Mouse (Mus musculus): Measurements from ENCODE around the gene 6330409D20Rik. TPM values are rescaled to one million over a fixed set of nuclear protein-coding genes. Genes with fewer than 3 reads are reported as not detected.

Gene 6330409D20Rik
- total RNA-seq, 1 experiment = not detected

GRCm38 (mm10) chr2:32750199-32750598, 9.4 kb upstream of the 6330409D20Rik start:
- H3K4me1 ChIP-seq (ENCODE audit: control insufficient read depth in 2 of 2, insufficient read depth in 2 of 2, low read length in 2 of 2, poor library complexity in 1 of 2) = peaks cover 2 to 3% of the 10 kb centered on the region in 2 experiments; a peak in 2 of 4 replicates
- H3K9ac ChIP-seq (ENCODE audit: insufficient read depth, low read depth, low read length, poor library complexity, severe bottlenecking) = no peak overlapping the region
- H3K27ac ChIP-seq (ENCODE audit: insufficient read depth, low read depth, low read length, poor library complexity, severe bottlenecking) = no peak overlapping the region
- TF ChIP-seq MAFK (IDR thresholded peaks at IDR 0.05; ENCODE audit: insufficient read depth, low read depth, low read length) = no peak
- TF ChIP-seq ZNF384 (IDR thresholded peaks at IDR 0.05; ENCODE audit: low read depth, low read length) = no peak
- TF ChIP-seq HCFC1 (IDR thresholded peaks at IDR 0.05; ENCODE audit: borderline replicate concordance, insufficient read depth, low read length) = no peak
- TF ChIP-seq CHD2 (IDR thresholded peaks at IDR 0.05; ENCODE audit: low read depth, low read length) = no peak
- no peak for DNase-seq (ENCODE audit: low read depth, low spot score)
- H3K9me3 ChIP-seq (ENCODE audit: control insufficient read depth, insufficient read depth, low read depth, low read length) = no peaks in the 10 kb centered on the region
- in situ Hi-C loops (cut with MboI; ENCODE audit: low sequenced_read_pairs in 2 of 2, unreplicated experiment in 2 of 2) = no loop called here
- H3K4me3 ChIP-seq (ENCODE audit: insufficient read depth in 1 of 2, low read depth in 1 of 2, low read length in 2 of 2, poor library complexity in 1 of 2, severe bottlenecking in 1 of 2) = no peak overlapping the region
- H3K36me3 ChIP-seq (ENCODE audit: control insufficient read depth, insufficient read depth, low read length, poor library complexity, severe bottlenecking) = no peaks in the 10 kb centered on the region; the same call in 1 of the 2 replicates

DNA sequence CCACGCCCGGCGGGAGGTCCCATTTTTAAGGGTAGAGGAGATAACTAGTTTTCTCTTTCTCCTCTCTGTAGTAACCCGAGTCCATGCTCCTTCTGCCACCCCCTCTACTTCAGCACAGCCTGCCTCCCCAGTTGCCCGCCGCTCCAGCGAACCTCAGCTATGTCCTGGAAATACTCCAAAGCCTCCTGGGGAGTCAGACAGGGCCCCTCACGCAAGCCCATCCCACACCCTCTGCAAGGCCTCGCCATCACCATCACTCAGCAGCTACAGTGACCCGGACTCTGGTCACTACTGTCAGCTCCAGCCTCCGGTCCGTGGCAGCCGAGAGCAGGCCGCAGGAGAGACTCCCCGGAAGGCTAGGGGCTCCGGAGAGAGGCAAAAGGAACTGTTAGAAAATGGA, 8.3 kb upstream of the 6330409D20Rik start:
- no peak for DNase-seq (ENCODE audit: low read depth, low spot score)
- Histone ChIP-seq H3K9me3 (ENCODE audit: control insufficient read depth, insufficient read depth, low read depth, low read length) (no peaks in the 10 kb centered on the region), H3K36me3 (ENCODE audit: control insufficient read depth, insufficient read depth, low read length, poor library complexity, severe bottlenecking) (no peaks in the 10 kb centered on the region; the same call in 1 of the 2 replicates), H3K27ac (ENCODE audit: insufficient read depth, low read depth, low read length, poor library complexity, severe bottlenecking) (no peak overlapping the region), H3K4me3 (ENCODE audit: insufficient read depth in 1 of 2, low read depth in 1 of 2, low read length in 2 of 2, poor library complexity in 1 of 2, severe bottlenecking in 1 of 2) (no peak overlapping the region), H3K4me1 (ENCODE audit: control insufficient read depth in 2 of 2, insufficient read depth in 2 of 2, low read length in 2 of 2, poor library complexity in 1 of 2) (peaks cover 2 to 3% of the 10 kb centered on the region in 2 experiments; a peak in 2 of 4 replicates), H3K9ac (ENCODE audit: insufficient read depth, low read depth, low read length, poor library complexity, severe bottlenecking) (no peak overlapping the region)
- no peak for TF ChIP-seq ZC3H11A (IDR thresholded peaks at IDR 0.05; ENCODE audit: borderline replicate concordance, low read depth, low read length)
- TF ChIP-seq HCFC1 (IDR thresholded peaks at IDR 0.05; ENCODE audit: borderline replicate concordance, insufficient read depth, low read length) = no peak
- TF ChIP-seq MAFK (IDR thresholded peaks at IDR 0.05; ENCODE audit: insufficient read depth, low read depth, low read length) = no peak
- TF ChIP-seq CHD2 (IDR thresholded peaks at IDR 0.05; ENCODE audit: low read depth, low read length) = no peak
- TF ChIP-seq ZNF384 (IDR thresholded peaks at IDR 0.05; ENCODE audit: low read depth, low read length) = no peak
- in situ Hi-C loops (cut with MboI; ENCODE audit: low sequenced_read_pairs in 2 of 2, unreplicated experiment in 2 of 2) = no loop called here

- no peaks in the 10 kb centered on the region; the same call in 1 of the 2 replicates for H3K36me3 ChIP-seq (ENCODE audit: control insufficient read depth, insufficient read depth, low read length, poor library complexity, severe bottlenecking)
- no peak overlapping the region for H3K4me3 ChIP-seq (ENCODE audit: insufficient read depth in 1 of 2, low read depth in 1 of 2, low read length in 2 of 2, poor library complexity in 1 of 2, severe bottlenecking in 1 of 2)
- TF ChIP-seq ZNF384 (IDR thresholded peaks at IDR 0.05; ENCODE audit: low read depth, low read length) = no peak
- no peak for TF ChIP-seq CHD2 (IDR thresholded peaks at IDR 0.05; ENCODE audit: low read depth, low read length)
- TF ChIP-seq MAFK (IDR thresholded peaks at IDR 0.05; ENCODE audit: insufficient read depth, low read depth, low read length) = no peak
- TF ChIP-seq ZC3H11A (IDR thresholded peaks at IDR 0.05; ENCODE audit: borderline replicate concordance, low read depth, low read length) = no peak
- no peak for TF ChIP-seq HCFC1 (IDR thresholded peaks at IDR 0.05; ENCODE audit: borderline replicate concordance, insufficient read depth, low read length)
- no peaks in the 10 kb centered on the region for H3K9me3 ChIP-seq (ENCODE audit: control insufficient read depth, insufficient read depth, low read depth, low read length)
- in situ Hi-C loops (cut with MboI; ENCODE audit: low sequenced_read_pairs in 2 of 2, unreplicated experiment in 2 of 2) = no loop called here
- H3K4me1 ChIP-seq (ENCODE audit: control insufficient read depth in 2 of 2, insufficient read depth in 2 of 2, low read length in 2 of 2, poor library complexity in 1 of 2) = peaks cover 0 to 2% of the 10 kb centered on the region in 2 experiments; a peak in 1 of 4 replicates
- H3K9ac ChIP-seq (ENCODE audit: insufficient read depth, low read depth, low read length, poor library complexity, severe bottlenecking) = no peak overlapping the region
- DNase-seq (ENCODE audit: low read depth, low spot score) = no peak
- H3K27ac ChIP-seq (ENCODE audit: insufficient read depth, low read depth, low read length, poor library complexity, severe bottlenecking) = no peak overlapping the region
Observed at GRCm38 (mm10) chr2:32744272-32744982, 3.6 kb upstream of the 6330409D20Rik start.

DNA sequence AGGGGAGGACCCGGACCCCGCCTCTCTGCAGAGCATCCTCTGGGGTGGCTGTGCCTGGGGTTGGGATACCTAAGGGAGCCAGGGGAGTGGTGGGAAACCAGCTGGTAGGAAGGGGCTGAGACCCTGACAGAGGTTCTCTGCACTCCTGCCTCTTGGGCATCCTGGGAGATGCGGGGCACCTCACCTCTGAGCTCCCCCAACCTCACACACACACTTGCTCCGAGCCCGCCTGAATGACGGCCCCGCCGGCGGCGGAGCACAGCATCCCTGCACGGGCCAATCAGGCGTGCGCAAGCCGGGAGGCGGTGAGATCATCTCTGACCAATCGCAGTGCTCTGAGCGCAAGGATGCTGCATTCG, 1.3 kb upstream of the 6330409D20Rik start:
- H3K4me3 ChIP-seq (ENCODE audit: insufficient read depth in 1 of 2, low read depth in 1 of 2, low read length in 2 of 2, poor library complexity in 1 of 2, severe bottlenecking in 1 of 2) = peak overlapping the region; percentile 65 to 76
- H3K9ac ChIP-seq (ENCODE audit: insufficient read depth, low read depth, low read length, poor library complexity, severe bottlenecking) = no peak overlapping the region
- in situ Hi-C loops (cut with MboI; ENCODE audit: low sequenced_read_pairs in 2 of 2, unreplicated experiment in 2 of 2) = no loop called here
- peaks cover 0 to 2% of the 10 kb centered on the region in 2 experiments; a peak in 1 of 4 replicates for H3K4me1 ChIP-seq (ENCODE audit: control insufficient read depth in 2 of 2, insufficient read depth in 2 of 2, low read length in 2 of 2, poor library complexity in 1 of 2)
- no peaks in the 10 kb centered on the region; the same call in 1 of the 2 replicates for H3K36me3 ChIP-seq (ENCODE audit: control insufficient read depth, insufficient read depth, low read length, poor library complexity, severe bottlenecking)
- H3K9me3 ChIP-seq (ENCODE audit: control insufficient read depth, insufficient read depth, low read depth, low read length) = no peaks in the 10 kb centered on the region
- H3K27ac ChIP-seq (ENCODE audit: insufficient read depth, low read depth, low read length, poor library complexity, severe bottlenecking) = no peak overlapping the region
- no peak for TF ChIP-seq MAFK (IDR thresholded peaks at IDR 0.05; ENCODE audit: insufficient read depth, low read depth, low read length)
- no peak for TF ChIP-seq ZC3H11A (IDR thresholded peaks at IDR 0.05; ENCODE audit: borderline replicate concordance, low read depth, low read length)
- TF ChIP-seq ZNF384 (IDR thresholded peaks at IDR 0.05; ENCODE audit: low read depth, low read length) = no peak
- TF ChIP-seq CHD2 (IDR thresholded peaks at IDR 0.05; ENCODE audit: low read depth, low read length) = no peak
- TF ChIP-seq HCFC1 (IDR thresholded peaks at IDR 0.05; ENCODE audit: borderline replicate concordance, insufficient read depth, low read length) = no peak
- DNase-seq (ENCODE audit: low read depth, low spot score) = no peak
